Mouse (Mus musculus): ENCODE results near the gene Nup210. TPM values are rescaled to one million over a fixed set of nuclear protein-coding genes. Genes with fewer than 3 reads are reported as not detected.
"Not testable (repeated sequence)": the region's sequence is repeated elsewhere in the genome, so short reads cannot be mapped to it uniquely, and the experiment has no call there.

Nup210 gene
- polyA plus RNA-seq, 1 experiment from 2014 or later: 7.1 TPM

- H3K9me3 ChIP-seq (ENCODE audit: control insufficient read depth, low read length): no peaks in the 10 kb centered on the region
- H3K4me2 ChIP-seq (ENCODE audit: low read length): no peak overlapping the region
- no peaks in the 10 kb centered on the region for H3K36me3 ChIP-seq (ENCODE audit: control insufficient read depth, insufficient read depth, low read length)
- H3K4me1 ChIP-seq (ENCODE audit: control insufficient read depth in 2 of 2, insufficient read depth in 2 of 2, low read length in 2 of 2): peaks cover 3% of the 10 kb centered on the region in 2 experiments; a peak in 1 of 4 replicates
- 37% methylated on average over 10 of the region's 10 CpGs for WGBS
- no peaks in the 10 kb centered on the region for H3K27me3 ChIP-seq (ENCODE audit: control insufficient read depth, insufficient read depth, low read length)
- no peak overlapping the region for H3K4me3 ChIP-seq (ENCODE audit: control insufficient read depth in 1 of 2, insufficient read depth in 1 of 2, low read depth in 1 of 2, low read length in 2 of 2)
- H3K27ac ChIP-seq (replicated peaks in 1 of 2; ENCODE audit: control insufficient read depth in 1 of 2, insufficient read depth in 1 of 2, low read depth in 2 of 2, low read length in 2 of 2): no peak overlapping the region
- no peak for ATAC-seq (ENCODE audit: insufficient number of reproducible peaks, insufficient read depth, low FRiP score, low read depth)
- H3K9ac ChIP-seq (ENCODE audit: low read length): no peak overlapping the region
Measured at GRCm38 (mm10) chr6:91137343-91137956, 20.8 kb upstream of the Nup210 start.

GRCm38 (mm10) chr6:91130856-91131255, 14.2 kb upstream of the Nup210 start:
- Histone ChIP-seq H3K4me3 (ENCODE audit: control insufficient read depth in 1 of 2, insufficient read depth in 1 of 2, low read depth in 1 of 2, low read length in 2 of 2) (no peak overlapping the region), H3K9ac (ENCODE audit: low read length) (no peak overlapping the region), H3K4me1 (ENCODE audit: control insufficient read depth in 2 of 2, insufficient read depth in 2 of 2, low read length in 2 of 2) (no peaks in the 10 kb centered on the region), H3K9me3 (ENCODE audit: control insufficient read depth, low read length) (peaks cover 3% of the 10 kb centered on the region; the same call in 1 of the 2 replicates), H3K4me2 (ENCODE audit: low read length) (no peak overlapping the region), H3K36me3 (ENCODE audit: control insufficient read depth, insufficient read depth, low read length) (no peaks in the 10 kb centered on the region), H3K27me3 (ENCODE audit: control insufficient read depth, insufficient read depth, low read length) (no peaks in the 10 kb centered on the region), H3K27ac (replicated peaks in 1 of 2; ENCODE audit: control insufficient read depth in 1 of 2, insufficient read depth in 1 of 2, low read depth in 2 of 2, low read length in 2 of 2) (no peak overlapping the region)
- no peak for ATAC-seq (ENCODE audit: insufficient number of reproducible peaks, insufficient read depth, low FRiP score, low read depth)
- 16% methylated on average over 1 of the region's 1 CpGs for WGBS

- Histone ChIP-seq H3K4me2 (ENCODE audit: low read length) (no peak overlapping the region), H3K36me3 (ENCODE audit: control insufficient read depth, insufficient read depth, low read length) (no peaks in the 10 kb centered on the region), H3K27me3 (ENCODE audit: control insufficient read depth, insufficient read depth, low read length) (no peaks in the 10 kb centered on the region), H3K4me1 (ENCODE audit: control insufficient read depth in 2 of 2, insufficient read depth in 2 of 2, low read length in 2 of 2) (peaks cover 4 to 15% of the 10 kb centered on the region in 2 experiments), H3K27ac (replicated peaks in 1 of 2; ENCODE audit: control insufficient read depth in 1 of 2, insufficient read depth in 1 of 2, low read depth in 2 of 2, low read length in 2 of 2) (no peak overlapping the region), H3K9ac (ENCODE audit: low read length) (no peak overlapping the region), H3K4me3 (ENCODE audit: control insufficient read depth in 1 of 2, insufficient read depth in 1 of 2, low read depth in 1 of 2, low read length in 2 of 2) (no peak overlapping the region), H3K9me3 (ENCODE audit: control insufficient read depth, low read length) (peaks cover 3% of the 10 kb centered on the region; the same call in 1 of the 2 replicates)
- WGBS: 42% methylated on average over 4 of the region's 4 CpGs
- no peak for ATAC-seq (ENCODE audit: insufficient number of reproducible peaks, insufficient read depth, low FRiP score, low read depth)
Measured at GRCm38 (mm10) chr6:91128996-91129395, 12.4 kb upstream of the Nup210 start.

GRCm38 (mm10) chr6:91125228-91125585, 8.6 kb upstream of the Nup210 start:
- H3K4me2 ChIP-seq (ENCODE audit: low read length): peak overlapping the region; percentile 33; the same call in 1 of the 2 replicates
- H3K9me3 ChIP-seq (ENCODE audit: control insufficient read depth, low read length): peaks cover 6% of the 10 kb centered on the region; the same call in 1 of the 2 replicates
- 0 out of 4 replicates have a peak overlapping the region, but pooled peaks of 1 of the 2 experiments have one; percentile 25 for H3K27ac ChIP-seq (replicated peaks in 1 of 2; ENCODE audit: control insufficient read depth in 1 of 2, insufficient read depth in 1 of 2, low read depth in 2 of 2, low read length in 2 of 2)
- 65% methylated on average over 2 of the region's 2 CpGs for WGBS
- H3K9ac ChIP-seq (ENCODE audit: low read length): no peak overlapping the region
- H3K27me3 ChIP-seq (ENCODE audit: control insufficient read depth, insufficient read depth, low read length): no peaks in the 10 kb centered on the region
- no peak overlapping the region for H3K4me3 ChIP-seq (ENCODE audit: control insufficient read depth in 1 of 2, insufficient read depth in 1 of 2, low read depth in 1 of 2, low read length in 2 of 2)
- H3K36me3 ChIP-seq (ENCODE audit: control insufficient read depth, insufficient read depth, low read length): no peaks in the 10 kb centered on the region
- peaks cover 4 to 16% of the 10 kb centered on the region in 2 experiments for H3K4me1 ChIP-seq (ENCODE audit: control insufficient read depth in 2 of 2, insufficient read depth in 2 of 2, low read length in 2 of 2)
- ATAC-seq (ENCODE audit: insufficient number of reproducible peaks, insufficient read depth, low FRiP score, low read depth): no peak

- Histone ChIP-seq H3K4me1 (ENCODE audit: control insufficient read depth in 2 of 2, insufficient read depth in 2 of 2, low read length in 2 of 2) (peaks cover 4 to 16% of the 10 kb centered on the region in 2 experiments), H3K27ac (replicated peaks in 1 of 2; ENCODE audit: control insufficient read depth in 1 of 2, insufficient read depth in 1 of 2, low read depth in 2 of 2, low read length in 2 of 2) (0 out of 4 replicates have a peak overlapping the region, but pooled peaks of 1 of the 2 experiments have one; percentile 25), H3K36me3 (ENCODE audit: control insufficient read depth, insufficient read depth, low read length) (no peaks in the 10 kb centered on the region), H3K4me2 (ENCODE audit: low read length) (peak overlapping the region; percentile 33; the same call in 1 of the 2 replicates), H3K9me3 (ENCODE audit: control insufficient read depth, low read length) (peaks cover 6% of the 10 kb centered on the region; the same call in 1 of the 2 replicates), H3K9ac (ENCODE audit: low read length) (no peak overlapping the region), H3K4me3 (ENCODE audit: control insufficient read depth in 1 of 2, insufficient read depth in 1 of 2, low read depth in 1 of 2, low read length in 2 of 2) (no peak overlapping the region), H3K27me3 (ENCODE audit: control insufficient read depth, insufficient read depth, low read length) (no peaks in the 10 kb centered on the region)
- 23% methylated on average over 7 of the region's 7 CpGs for WGBS
- ATAC-seq (ENCODE audit: insufficient number of reproducible peaks, insufficient read depth, low FRiP score, low read depth): no peak
Measured at GRCm38 (mm10) chr6:91124286-91125227, 7.9 kb upstream of the Nup210 start.

GRCm38 (mm10) chr6:91123453-91123852, 6.8 kb upstream of the Nup210 start:
- Histone ChIP-seq H3K4me3 (ENCODE audit: control insufficient read depth in 1 of 2, insufficient read depth in 1 of 2, low read depth in 1 of 2, low read length in 2 of 2) (no peak overlapping the region), H3K36me3 (ENCODE audit: control insufficient read depth, insufficient read depth, low read length) (no peaks in the 10 kb centered on the region), H3K4me1 (ENCODE audit: control insufficient read depth in 2 of 2, insufficient read depth in 2 of 2, low read length in 2 of 2) (peaks cover 4 to 16% of the 10 kb centered on the region in 2 experiments), H3K9ac (ENCODE audit: low read length) (no peak overlapping the region), H3K9me3 (ENCODE audit: control insufficient read depth, low read length) (0 out of 2 replicates have a peak, but pooled peaks cover 3% of the 10 kb centered on the region), H3K4me2 (ENCODE audit: low read length) (no peak overlapping the region), H3K27ac (replicated peaks in 1 of 2; ENCODE audit: control insufficient read depth in 1 of 2, insufficient read depth in 1 of 2, low read depth in 2 of 2, low read length in 2 of 2) (no peak overlapping the region), H3K27me3 (ENCODE audit: control insufficient read depth, insufficient read depth, low read length) (no peaks in the 10 kb centered on the region)
- no peak for ATAC-seq (ENCODE audit: insufficient number of reproducible peaks, insufficient read depth, low FRiP score, low read depth)
- 73% methylated on average over 3 of the region's 3 CpGs for WGBS

- 95% methylated on average over 6 of the region's 7 CpGs for WGBS
- not testable (repeated sequence) for H3K4me3 ChIP-seq (ENCODE audit: control insufficient read depth in 1 of 2, insufficient read depth in 1 of 2, low read depth in 1 of 2, low read length in 2 of 2); H3K9ac ChIP-seq (ENCODE audit: low read length); ATAC-seq (ENCODE audit: insufficient number of reproducible peaks, insufficient read depth, low FRiP score, low read depth); H3K27me3 ChIP-seq (ENCODE audit: control insufficient read depth, insufficient read depth, low read length); H3K9me3 ChIP-seq (ENCODE audit: control insufficient read depth, low read length); H3K4me2 ChIP-seq (ENCODE audit: low read length); H3K27ac ChIP-seq (replicated peaks in 1 of 2; ENCODE audit: control insufficient read depth in 1 of 2, insufficient read depth in 1 of 2, low read depth in 2 of 2, low read length in 2 of 2); H3K36me3 ChIP-seq (ENCODE audit: control insufficient read depth, insufficient read depth, low read length)
- peaks cover 12 to 27% of the 10 kb centered on the region in 2 experiments for H3K4me1 ChIP-seq (ENCODE audit: control insufficient read depth in 2 of 2, insufficient read depth in 2 of 2, low read length in 2 of 2)
Measured at GRCm38 (mm10) chr6:91121089-91121488, 4.5 kb upstream of the Nup210 start.

All from heart, embryonic 14.5 days (tissue).